Mouse (Mus musculus) hindbrain, embryonic 11.5 days (tissue): Measurements from ENCODE around the gene Vegfc. TPM values are rescaled to one million over a fixed set of nuclear protein-coding genes. Genes with fewer than 3 reads are reported as not detected.

ENCODE experiments used
- ATAC-seq: fragments of 200-750 bp; cut with Nextera tagmentation; 2 replicates; pipeline ENCODE4 v1.8.0; 2017; ENCODE audit warnings: mild to moderate bottlenecking, moderate TSS enrichment, moderate library complexity; ENCODE audit not compliant: low FRiP score
- DNase-seq: peaks from one replicate; pipeline ENCODE4 v3.0.0-alpha.2; 2015; ENCODE audit warnings: low spot score
- H3K27ac ChIP-seq: fragments of 300-500 bp; sonication (generic); 2 replicates; pipeline ENCODE4 v1.5.1; 2014; ENCODE audit warnings: mild to moderate bottlenecking, low read depth, low read length
- H3K27me3 ChIP-seq: fragments of 300-500 bp; sonication (generic); 2 replicates; pipeline ENCODE4 v1.6.1; 2014; ENCODE audit warnings: mild to moderate bottlenecking, low read length, moderate library complexity, mixed read lengths; ENCODE audit not compliant: control insufficient read depth, insufficient read depth
- H3K36me3 ChIP-seq: fragments of 300-500 bp; sonication (generic); 2 replicates; pipeline ENCODE4 v1.6.1; 2014; ENCODE audit warnings: mild to moderate bottlenecking, low read length, moderate library complexity, mixed read lengths; ENCODE audit not compliant: control insufficient read depth, insufficient read depth
- H3K4me1 ChIP-seq: fragments of 300-500 bp; sonication (generic); replicated peaks from 2 replicates; pipeline ENCODE4 v1.6.1; 2014; ENCODE audit warnings: low read length, mixed read lengths; ENCODE audit not compliant: control insufficient read depth, insufficient read depth
- H3K4me2 ChIP-seq: fragments of 300-500 bp; sonication (generic); replicated peaks from 2 replicates; pipeline ENCODE4 v1.6.1; 2014; ENCODE audit warnings: mild to moderate bottlenecking, low read depth, low read length
- H3K4me3 ChIP-seq: fragments of 300-500 bp; sonication (generic); 2 replicates; pipeline ENCODE4 v1.5.1; 2014; ENCODE audit warnings: low read depth, low read length
- H3K9ac ChIP-seq: fragments of 300-500 bp; sonication (generic); 2 replicates; pipeline ENCODE4 v1.6.1; 2014; ENCODE audit warnings: low read depth, low read length
- H3K9me3 ChIP-seq: fragments of 300-500 bp; sonication (generic); 2 replicates; pipeline ENCODE4 v1.6.1; 2016; ENCODE audit warnings: low read length; ENCODE audit not compliant: control insufficient read depth
- WGBS: fragments of 180-500 bp; shearing (Covaris S2); extraction: QIAGEN DNeasy Blood & Tissue Kit; methylation state at CpG from one replicate; pipeline ENCODE4 v1.1.7; 2014; 5-methylcytosine and 5-hydroxymethylcytosine counted together
- polyA plus RNA-seq: library from polyadenylated mRNA; unstranded; fragments of >200 nt; fragmentation: Nextera tagmentation; extraction: Ambion mirVana; gene quantifications from 2 replicates; pipeline ENCODE4 v1.2.1, GENCODE M21; 2014

Vegfc gene
- polyA plus RNA-seq, 1 experiment from 2014 or later: 7.2 TPM

- H3K9me3 ChIP-seq: no peaks in the 10 kb centered on the region
- H3K27ac ChIP-seq: no peak overlapping the region
- DNase-seq (no peak), ATAC-seq (peak; percentile 45; the same call in 1 of the 2 replicates)
- H3K9ac ChIP-seq: no peak overlapping the region
- H3K27me3 ChIP-seq: no peaks in the 10 kb centered on the region
- H3K4me2 ChIP-seq: no peak overlapping the region
- no peaks in the 10 kb centered on the region for H3K4me1 ChIP-seq
- H3K4me3 ChIP-seq: no peak overlapping the region
- H3K36me3 ChIP-seq: no peaks in the 10 kb centered on the region
- 73% methylated on average over 3 of the region's 3 CpGs for WGBS
Measured at GRCm38 (mm10) chr8:54121942-54122341, 44.5 kb downstream of the Vegfc start.

GRCm38 (mm10) chr8:54122345-54122744 is 44.9 kb downstream of the Vegfc start:
- Histone ChIP-seq H3K4me2 (no peak overlapping the region), H3K36me3 (no peaks in the 10 kb centered on the region), H3K27ac (no peak overlapping the region), H3K4me3 (no peak overlapping the region), H3K9me3 (no peaks in the 10 kb centered on the region), H3K27me3 (no peaks in the 10 kb centered on the region), H3K9ac (no peak overlapping the region), H3K4me1 (no peaks in the 10 kb centered on the region)
- ATAC-seq (no peak), DNase-seq (no peak)
- 69% methylated on average over 1 of the region's 1 CpGs for WGBS

- ATAC-seq (no peak), DNase-seq (no peak)
- no peaks in the 10 kb centered on the region for H3K27me3 ChIP-seq
- WGBS: 92% methylated on average over 2 of the region's 2 CpGs
- no peak overlapping the region for H3K9ac ChIP-seq
- H3K9me3 ChIP-seq: no peaks in the 10 kb centered on the region
- H3K4me1 ChIP-seq: no peaks in the 10 kb centered on the region
- no peak overlapping the region for H3K4me3 ChIP-seq
- no peak overlapping the region for H3K4me2 ChIP-seq
- no peak overlapping the region for H3K27ac ChIP-seq
- no peaks in the 10 kb centered on the region for H3K36me3 ChIP-seq
Measured at GRCm38 (mm10) chr8:54130558-54130957, 53.2 kb downstream of the Vegfc start.

GRCm38 (mm10) chr8:54153240-54153639 is 75.8 kb downstream of the Vegfc start:
- DNase-seq (peak; percentile 62), ATAC-seq (no peak; the same call in 1 of the 2 replicates)
- 71% methylated on average over 4 of the region's 4 CpGs for WGBS
- Histone ChIP-seq H3K4me3 (no peak overlapping the region), H3K9ac (no peak overlapping the region), H3K4me2 (no peak overlapping the region), H3K27ac (no peak overlapping the region), H3K4me1 (no peaks in the 10 kb centered on the region), H3K27me3 (no peaks in the 10 kb centered on the region), H3K9me3 (no peaks in the 10 kb centered on the region), H3K36me3 (no peaks in the 10 kb centered on the region)

- Histone ChIP-seq H3K9me3 (no peaks in the 10 kb centered on the region), H3K9ac (no peak overlapping the region), H3K27me3 (no peaks in the 10 kb centered on the region), H3K4me2 (no peak overlapping the region), H3K27ac (no peak overlapping the region), H3K36me3 (no peaks in the 10 kb centered on the region), H3K4me3 (no peak overlapping the region), H3K4me1 (no peaks in the 10 kb centered on the region)
- WGBS: 26% methylated on average over 5 of the region's 5 CpGs
- DNase-seq (peak; percentile 65), ATAC-seq (peak; percentile 79)
Measured at GRCm38 (mm10) chr8:54163505-54163904, 86.1 kb downstream of the Vegfc start.

GRCm38 (mm10) chr8:54185336-54185735 is 107.9 kb downstream of the Vegfc start:
- 89% methylated on average over 2 of the region's 2 CpGs for WGBS
- Histone ChIP-seq H3K4me3 (no peak overlapping the region), H3K27ac (no peak overlapping the region), H3K36me3 (no peaks in the 10 kb centered on the region), H3K9ac (no peak overlapping the region), H3K27me3 (no peaks in the 10 kb centered on the region), H3K9me3 (no peaks in the 10 kb centered on the region), H3K4me2 (no peak overlapping the region), H3K4me1 (no peaks in the 10 kb centered on the region)
- ATAC-seq: no peak
- no peak for DNase-seq

GRCm38 (mm10) chr8:54185927-54186326 is 108.5 kb downstream of the Vegfc start:
- Histone ChIP-seq H3K4me1 (no peaks in the 10 kb centered on the region), H3K27me3 (no peaks in the 10 kb centered on the region), H3K36me3 (no peaks in the 10 kb centered on the region), H3K9me3 (no peaks in the 10 kb centered on the region), H3K27ac (no peak overlapping the region), H3K9ac (no peak overlapping the region), H3K4me2 (no peak overlapping the region), H3K4me3 (no peak overlapping the region)
- ATAC-seq (no peak), DNase-seq (no peak)
- whole genome bisulfite sequencing: 95% methylated on average over 6 of the region's 6 CpGs

- ATAC-seq (no peak), DNase-seq (no peak)
- H3K9me3 ChIP-seq: no peaks in the 10 kb centered on the region
- no peak overlapping the region for H3K9ac ChIP-seq
- H3K27ac ChIP-seq: no peak overlapping the region
- WGBS: 86% methylated on average over 2 of the region's 2 CpGs
- no peaks in the 10 kb centered on the region for H3K27me3 ChIP-seq
- no peak overlapping the region for H3K4me2 ChIP-seq
- no peaks in the 10 kb centered on the region for H3K36me3 ChIP-seq
- H3K4me3 ChIP-seq: no peak overlapping the region
- no peaks in the 10 kb centered on the region for H3K4me1 ChIP-seq
Measured at GRCm38 (mm10) chr8:54216250-54216649, 138.8 kb downstream of the Vegfc start.

- H3K4me3 ChIP-seq: no peak overlapping the region
- ATAC-seq (no peak), DNase-seq (no peak)
- 58% methylated on average over 1 of the region's 1 CpGs for WGBS
- no peak overlapping the region for H3K9ac ChIP-seq
- no peaks in the 10 kb centered on the region for H3K27me3 ChIP-seq
- no peak overlapping the region for H3K27ac ChIP-seq
- H3K4me2 ChIP-seq: no peak overlapping the region
- no peaks in the 10 kb centered on the region for H3K36me3 ChIP-seq
- H3K4me1 ChIP-seq: no peaks in the 10 kb centered on the region
- H3K9me3 ChIP-seq: no peaks in the 10 kb centered on the region
Measured at GRCm38 (mm10) chr8:54228801-54229204, 151.4 kb downstream of the Vegfc start.
